11 mouse cellular contexts compared by ENCODE assay signal in the genomic region with DNA sequence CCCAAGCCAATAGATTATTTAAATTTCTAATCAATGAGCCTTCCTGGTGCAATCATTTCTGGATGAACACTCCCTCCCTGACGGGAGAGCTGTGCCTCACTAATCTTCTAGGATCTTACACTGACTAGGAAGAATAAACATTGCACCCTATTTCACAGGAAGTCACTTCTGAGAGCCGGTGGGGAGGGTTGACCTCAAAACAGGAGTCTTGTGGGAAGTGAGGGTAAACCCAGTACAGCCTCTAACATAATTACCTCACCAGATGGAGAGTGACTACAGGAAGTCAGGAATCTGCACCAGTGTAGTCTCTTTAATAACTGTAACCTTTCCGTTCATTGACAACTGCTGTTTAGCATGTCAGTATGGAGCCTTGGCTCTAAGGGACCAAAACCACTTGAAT.
A peak's percentile ranks its signal among the peaks of the same experiment; 100 is the strongest.
DNase-seq lines count a peak whose midpoint lies in the region; ATAC-seq and TF ChIP-seq lines count a peak whose summit lies in the region.
"Had no signal": no experiment of that assay in that cellular context is flagged by ENCODE, and none has a peak within 500 bp of the region (broad histone marks: within the 10 kb centered on the region; RNA-seq: fewer than 3 reads in every experiment).

No protein-coding gene starts in this region.

- no peak overlapping the region for H3K9ac ChIP-seq in heart, embryonic 16.5 days (ENCODE audit: low read length)
- H3K9ac ChIP-seq: hindbrain, embryonic 14.5 days; lung, embryonic 15.5 days had no signal

- TF ChIP-seq POLR2A in small intestine, adult 2 months (IDR thresholded peaks at IDR 0.05; ENCODE audit: low read depth, low read length), result no peak

- H3K36me3 ChIP-seq in heart, embryonic 16.5 days (ENCODE audit: control insufficient read depth, insufficient read depth), result no peaks in the 10 kb centered on the region
- H3K36me3 ChIP-seq in small intestine, adult 2 months (ENCODE audit: control insufficient read depth, insufficient read depth, low read length), result no peaks in the 10 kb centered on the region
- H3K36me3 ChIP-seq: lung, embryonic 15.5 days had no signal

- DNase-seq in heart, postnatal 36 days, result no peak
- peak; percentile 58 for DNase-seq in CD4-positive helper T cell, adult 2 months (ENCODE audit: low read depth, low spot score)
- DNase-seq in embryo, embryonic 11 days, result peak; percentile 19
- DNase-seq in adrenal gland, postnatal 10 days, result no peak
- DNase-seq in cerebellum, adult 9-10 months, result no peak
- DNase-seq: layer of hippocampus, postnatal 36 days had no signal

- peaks cover 8% of the 10 kb centered on the region for H3K4me1 ChIP-seq in heart, embryonic 16.5 days (ENCODE audit: control insufficient read depth, insufficient read depth, low read length)
- peaks cover 20% of the 10 kb centered on the region for H3K4me1 ChIP-seq in small intestine, adult 2 months (ENCODE audit: control insufficient read depth, insufficient read depth, insufficient read length, low read length)

- ATAC-seq in heart, embryonic 16.5 days (replicated peaks; ENCODE audit: extremely low read depth, insufficient read depth, low FRiP score), result peak; percentile 73
- ATAC-seq in erythroid progenitor cell, adult 5-6 weeks (replicated peaks; ENCODE audit: low FRiP score, poor library complexity, severe bottlenecking), result no peak

- no peak for TF ChIP-seq CTCF in small intestine, adult 2 months (IDR thresholded peaks at IDR 0.05; ENCODE audit: extremely low read depth, insufficient read length, insufficient replicate concordance, low read depth, low read length)

- H3K9me3 ChIP-seq in heart, embryonic 16.5 days (replicated peaks; ENCODE audit: control insufficient read depth, low read length), result no peaks in the 10 kb centered on the region
- H3K9me3 ChIP-seq: lung, embryonic 15.5 days had no signal

- no peak overlapping the region for H3K4me3 ChIP-seq in heart, embryonic 16.5 days (ENCODE audit: low read length)
- H3K4me3 ChIP-seq in small intestine, adult 2 months (ENCODE audit: low read depth, low read length), result no peak overlapping the region
- H3K4me3 ChIP-seq: lung, embryonic 15.5 days had no signal

- no peak overlapping the region for H3K4me2 ChIP-seq in heart, embryonic 16.5 days (ENCODE audit: low read depth, low read length)
- H3K4me2 ChIP-seq: hindbrain, embryonic 14.5 days; lung, embryonic 15.5 days had no signal

- intact Hi-C loops in heart, postnatal 36 days (cut with DNase I), result loop anchor here (2.0 kb wide), 1 partner anchor 33 kb away; no protein-coding TSS in a partner anchor

- H3K27ac ChIP-seq in heart, embryonic 16.5 days (ENCODE audit: low read length), result no peak overlapping the region
- H3K27ac ChIP-seq in small intestine, adult 2 months (ENCODE audit: insufficient read depth, low read depth, low read length), result peak overlapping the region; percentile 5
- H3K27ac ChIP-seq: hindbrain, embryonic 14.5 days; lung, embryonic 15.5 days had no signal

- WGBS in heart, embryonic 16.5 days, result 33% methylated on average over 3 of the region's 3 CpGs
- WGBS in small intestine, adult 2 months, result 13% methylated on average over 3 of the region's 3 CpGs

- no peaks in the 10 kb centered on the region for H3K27me3 ChIP-seq in heart, embryonic 16.5 days (ENCODE audit: control insufficient read depth, insufficient read depth, low read length)
- no peaks in the 10 kb centered on the region for H3K27me3 ChIP-seq in small intestine, adult 2 months (ENCODE audit: control insufficient read depth, insufficient read depth, low read length)
- H3K27me3 ChIP-seq: lung, embryonic 15.5 days had no signal

Comparison
In these comparisons a context has a peak if more than half of its experiments do, and no peak if none do; other contexts are left out.
1. DNase-seq: peak in CD4-positive helper T cell, adult 2 months (single experiment) and embryo, embryonic 11 days (single experiment); none in heart, postnatal 36 days (0 of 2), adrenal gland, postnatal 10 days (single experiment) and cerebellum, adult 9-10 months (single experiment).